Mouse (Mus musculus) lung, postnatal 0 days (tissue): ENCODE measurements around the gene Pip5kl1.

Experiments
- CTCF ChIP-seq: IDR thresholded peaks from 2 replicates; pipeline ENCODE4 v1.5.1; 2016; ENCODE audit warnings: antibody characterized with exemption, mild to moderate bottlenecking
- EP300 ChIP-seq: IDR thresholded peaks from 2 replicates; pipeline ENCODE4 v1.6.1; 2016; ENCODE audit warnings: antibody characterized with exemption, mild to moderate bottlenecking, control low read depth

- TF ChIP-seq CTCF: no peak
- no peak for TF ChIP-seq EP300
These were observed 36.7 kb upstream of the Pip5kl1 start for GRCm38 (mm10) chr2:32537941-32538340.
